Mouse (Mus musculus) gonadal fat pad, adult 2 months (tissue): ENCODE data around the gene Pold4. TPM values are rescaled to one million over a fixed set of nuclear protein-coding genes. Genes with fewer than 3 reads are reported as not detected.

Source experiments
- DNase-seq: peaks from one replicate; pipeline ENCODE4 v3.0.0-alpha.2; 2012; ENCODE audit warnings: low read depth
- polyA plus RNA-seq: library from polyadenylated mRNA; depleted of rRNA; stranded (reverse); fragments of >200 nt; gene quantifications from 2 replicates; pipeline ENCODE4 v1.2.3, GENCODE M21; 2012; rRNA removed

The Pold4 gene
- polyA plus RNA-seq, 1 experiment, result 164 TPM

GRCm38 (mm10) chr19:4268566-4269361 is 37.1 kb downstream of the Pold4 start, which contains the start of gene Ssh3:
Gene Ssh3 (minus strand): TSS chr19:4269180.
- peak; percentile 52 for DNase-seq

- DNase-seq, result no peak
Measured at GRCm38 (mm10) chr19:4270187-4270586, 38.5 kb downstream of the Pold4 start.

- DNase-seq, result no peak
Measured at GRCm38 (mm10) chr19:4270972-4271371, 39.3 kb downstream of the Pold4 start.

GRCm38 (mm10) chr19:4279487-4279886 is 47.8 kb downstream of the Pold4 start:
- DNase-seq, result no peak

- DNase-seq, result no peak
Measured at GRCm38 (mm10) chr19:4280425-4280824, 48.7 kb downstream of the Pold4 start.

GRCm38 (mm10) chr19:4282898-4283553 is 51.3 kb downstream of the Pold4 start, which contains the start of gene Ankrd13d:
Gene Ankrd13d (minus strand): TSS chr19:4283137.
- no peak for DNase-seq

Other genes with a start within 250 kb of the Pold4 start
- 45.4 and 50.9 TPM in 2 replicates for gene Acy3, start 245.3 kb upstream of the Pold4 start, polyA plus RNA-seq
- not detected in 2 replicates for gene Tbx10, start 239.1 kb upstream of the Pold4 start, polyA plus RNA-seq
- 10.2 and 19.7 TPM in 2 replicates for gene Nudt8, start 231.3 kb upstream of the Pold4 start, polyA plus RNA-seq
- gene Gm49405, start 231.3 kb upstream of the Pold4 start, polyA plus RNA-seq, result 1.3 and 1.4 TPM in 2 replicates
- 5.5 and 6.1 TPM in 2 replicates for gene Doc2g, start 228.6 kb upstream of the Pold4 start, polyA plus RNA-seq
- gene Ndufv1, start 219.1 kb upstream of the Pold4 start, polyA plus RNA-seq, result 152 and 165 TPM in 2 replicates
- gene Gstp1, start 193.9 kb upstream of the Pold4 start, polyA plus RNA-seq, result 787 and 813 TPM in 2 replicates
- gene Gstp2, start 185.9 kb upstream of the Pold4 start, polyA plus RNA-seq, result 14.7 and 39.9 TPM in 2 replicates
- gene Gstp3, start 172.3 kb upstream of the Pold4 start, polyA plus RNA-seq, result 0.93 and 3.0 TPM in 2 replicates
- not detected in 2 replicates for gene Cabp2, start 150.3 kb upstream of the Pold4 start, polyA plus RNA-seq
- 162 and 208 TPM in 2 replicates for gene Cdk2ap2, start 134.7 kb upstream of the Pold4 start, polyA plus RNA-seq
- gene Pitpnm1, start 131.9 kb upstream of the Pold4 start, polyA plus RNA-seq, result 68.4 and 81.9 TPM in 2 replicates
- 99.1 and 121 TPM in 2 replicates for gene Aip, start 106.0 kb upstream of the Pold4 start, polyA plus RNA-seq
- gene Gpr152, start 92.1 kb upstream of the Pold4 start, polyA plus RNA-seq, result 0.20 and 0.39 TPM in 2 replicates
- 0.15 and 0.28 TPM in 2 replicates for gene Cabp4, start 87.9 kb upstream of the Pold4 start, polyA plus RNA-seq
- gene Coro1b, start 83.3 kb upstream of the Pold4 start, polyA plus RNA-seq, result 251 and 287 TPM in 2 replicates
- gene Ptprcap, start 78.3 kb upstream of the Pold4 start, polyA plus RNA-seq, result 5.8 and 5.9 TPM in 2 replicates
- gene Rps6kb2, start 68.5 kb upstream of the Pold4 start, polyA plus RNA-seq, result 31.1 and 32.0 TPM in 2 replicates
- 8.4 and 10.0 TPM in 2 replicates for gene Carns1, start 56.4 kb upstream of the Pold4 start, polyA plus RNA-seq
- gene Tbc1d10c, start 40.6 kb upstream of the Pold4 start, polyA plus RNA-seq, result 3.6 and 4.5 TPM in 2 replicates
- gene Ppp1ca, start 39.8 kb upstream of the Pold4 start, polyA plus RNA-seq, result 570 and 585 TPM in 2 replicates
- gene Rad9a, start 30.2 kb upstream of the Pold4 start, polyA plus RNA-seq, result 27.3 and 31.9 TPM in 2 replicates
- 6.6 and 7.9 TPM in 2 replicates for gene Clcf1, start 17.7 kb upstream of the Pold4 start, polyA plus RNA-seq
- 1.2 TPM in 1 of 2 replicates, not detected in the other for gene AC109138.7, start 17.5 kb upstream of the Pold4 start, polyA plus RNA-seq
- gene Ssh3, start 37.3 kb downstream of the Pold4 start, polyA plus RNA-seq, result 87.3 and 91.4 TPM in 2 replicates
- 12.6 and 13.7 TPM in 2 replicates for gene Ankrd13d, start 51.2 kb downstream of the Pold4 start, polyA plus RNA-seq
- gene Grk2, start 74.3 kb downstream of the Pold4 start, polyA plus RNA-seq, result 74.0 and 79.1 TPM in 2 replicates
- 119 and 122 TPM in 2 replicates for gene Kdm2a, start 166.4 kb downstream of the Pold4 start, polyA plus RNA-seq
- gene Rhod, start 207.5 kb downstream of the Pold4 start, polyA plus RNA-seq, result 18.6 and 26.0 TPM in 2 replicates
- 73.8 and 88.6 TPM in 2 replicates for gene Syt12, start 245.5 kb downstream of the Pold4 start, polyA plus RNA-seq